Mouse (Mus musculus) neural tube, embryonic 13.5 days (tissue): ENCODE results near the gene Nme6. TPM values are rescaled to one million over a fixed set of nuclear protein-coding genes. Genes with fewer than 3 reads are reported as not detected.
A peak's percentile ranks its signal among the peaks of the same experiment; 100 is the strongest.
"Not testable (repeated sequence)": the region's sequence is repeated elsewhere in the genome, so short reads cannot be mapped to it uniquely, and the experiment has no call there.

Experiments used
- ATAC-seq: fragments of 200-750 bp; cut with Nextera tagmentation; 2 replicates; pipeline ENCODE4 v1.8.0; 2017; ENCODE audit warnings: low read depth, mild to moderate bottlenecking, moderate TSS enrichment, moderate library complexity
- H3K27ac ChIP-seq: fragments of 300-500 bp; sonication (generic); replicated peaks from 2 replicates; pipeline ENCODE4 v1.5.1; 2015; ENCODE audit warnings: moderate library complexity, mild to moderate bottlenecking, inconsistent platforms
- H3K27me3 ChIP-seq: fragments of 300-500 bp; sonication (generic); 2 replicates; pipeline ENCODE4 v1.6.1; 2015; ENCODE audit warnings: mild to moderate bottlenecking, inconsistent platforms
- H3K36me3 ChIP-seq: fragments of 300-500 bp; sonication (generic); 2 replicates; pipeline ENCODE4 v1.6.1; 2015; ENCODE audit warnings: mild to moderate bottlenecking, inconsistent platforms
- H3K4me1 ChIP-seq: fragments of 300-500 bp; sonication (generic); replicated peaks from 2 replicates; pipeline ENCODE4 v1.6.1; 2015; ENCODE audit warnings: inconsistent platforms
- H3K4me2 ChIP-seq: fragments of 300-500 bp; sonication (generic); 2 replicates; pipeline ENCODE4 v1.6.1; 2015; ENCODE audit warnings: inconsistent platforms, mild to moderate bottlenecking, moderate library complexity
- H3K4me3 ChIP-seq: fragments of 300-500 bp; sonication (generic); 2 replicates; pipeline ENCODE4 v1.5.1; 2015; ENCODE audit warnings: mild to moderate bottlenecking, inconsistent platforms
- H3K9ac ChIP-seq: fragments of 300-500 bp; sonication (generic); 2 replicates; pipeline ENCODE4 v1.6.1; 2015; ENCODE audit warnings: moderate library complexity, mild to moderate bottlenecking, inconsistent platforms
- H3K9me3 ChIP-seq: fragments of 300-500 bp; sonication (generic); 2 replicates; pipeline ENCODE4 v1.6.1; 2016; ENCODE audit warnings: inconsistent platforms
- WGBS: fragments of 180-500 bp; shearing (Covaris S2); methylation state at CpG from one replicate; pipeline ENCODE4 v1.1.7; 2015; 5-methylcytosine and 5-hydroxymethylcytosine counted together
- polyA plus RNA-seq: library from polyadenylated mRNA; unstranded; fragments of >200 nt; fragmentation: Nextera tagmentation; extraction: Ambion mirVana; gene quantifications from 2 replicates; pipeline ENCODE4 v1.2.1, GENCODE M21; 2015

Nme6 gene
- 56.0 and 58.9 TPM in 2 replicates for polyA plus RNA-seq

GRCm38 (mm10) chr9:109832391-109833087 is at the start of gene Nme6:
TSS of gene Nme6 (plus strand) at chr9:109832749.
- peaks cover 11% of the 10 kb centered on the region for H3K4me1 ChIP-seq
- peak within 1 kb of the TSS; percentile 67 for H3K4me3 ChIP-seq
- H3K4me2 ChIP-seq, result peak within 1 kb of the TSS; percentile 93
- H3K27me3 ChIP-seq, result no peaks in the 10 kb centered on the region
- peak within 1 kb of the TSS; percentile 79 for H3K9ac ChIP-seq
- peak; percentile 98 for ATAC-seq
- under 1% methylated on average over 32 of the region's 32 CpGs for WGBS
- H3K9me3 ChIP-seq, result no peaks in the 10 kb centered on the region
- peaks cover 25% of the 10 kb centered on the region for H3K36me3 ChIP-seq
- H3K27ac ChIP-seq, result peak within 1 kb of the TSS; percentile 85

DNA sequence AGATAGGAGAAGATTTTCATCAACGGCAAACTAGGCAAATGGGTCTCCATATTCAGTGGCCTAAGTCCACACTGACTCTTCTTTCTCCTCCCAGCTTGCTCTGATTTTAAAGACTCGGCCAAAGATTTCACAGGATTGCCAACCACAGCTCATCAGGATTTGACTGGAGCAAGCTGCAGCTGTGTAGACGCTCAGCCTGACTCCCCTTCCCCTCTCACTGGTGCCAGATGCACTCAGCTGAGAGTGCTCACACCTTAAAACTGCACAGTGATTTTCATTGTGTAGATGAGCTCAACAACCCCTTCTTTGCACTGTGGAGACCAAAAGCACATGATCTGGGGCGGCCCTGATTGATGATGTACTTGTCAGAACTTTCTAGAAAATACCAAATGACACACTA is 42.0 kb upstream of the Nme6 start, which contains the start of gene Fbxw27:
Gene Fbxw27 (minus strand): TSS at position 101 of the 400 bp plus-strand sequence.
- H3K27ac ChIP-seq, H3K4me3 ChIP-seq, H3K9me3 ChIP-seq, H3K9ac ChIP-seq, H3K36me3 ChIP-seq, H3K27me3 ChIP-seq, H3K4me2 ChIP-seq, ATAC-seq, H3K4me1 ChIP-seq: not testable (repeated sequence)
- WGBS, result 81% methylated on average over 4 of the region's 4 CpGs

- Histone ChIP-seq H3K4me3 (no peak overlapping the region), H3K4me1 (no peaks in the 10 kb centered on the region), H3K4me2 (no peak overlapping the region), H3K27ac (no peak overlapping the region), H3K27me3 (no peaks in the 10 kb centered on the region), H3K9ac (no peak overlapping the region), H3K9me3 (no peaks in the 10 kb centered on the region), H3K36me3 (no peaks in the 10 kb centered on the region)
- 82% methylated on average over 2 of the region's 2 CpGs for WGBS
- ATAC-seq, result no peak
Measured at GRCm38 (mm10) chr9:109795221-109795620, 37.3 kb upstream of the Nme6 start.

DNA sequence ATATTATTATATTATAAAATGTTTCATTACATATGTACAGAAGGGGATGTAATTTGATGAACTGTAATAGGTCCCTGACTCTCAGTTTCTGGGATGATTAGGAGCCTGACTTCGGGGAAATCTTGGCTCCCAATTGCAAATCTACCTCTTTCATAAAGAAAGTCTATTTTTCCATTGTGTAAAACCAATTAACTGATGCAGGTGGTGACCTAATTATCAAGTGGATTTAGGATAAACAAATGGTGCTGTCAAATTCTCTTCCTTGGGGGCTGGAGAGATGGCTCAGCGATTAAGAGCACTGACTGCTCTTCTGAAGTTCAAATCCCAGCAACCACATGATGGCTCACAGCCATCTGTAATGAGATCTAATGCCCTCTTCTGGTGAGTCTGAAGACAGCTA is 36.7 kb upstream of the Nme6 start:
- 68% methylated on average over 2 of the region's 2 CpGs for WGBS
- no peaks in the 10 kb centered on the region for H3K36me3 ChIP-seq
- no peak for ATAC-seq

DNA sequence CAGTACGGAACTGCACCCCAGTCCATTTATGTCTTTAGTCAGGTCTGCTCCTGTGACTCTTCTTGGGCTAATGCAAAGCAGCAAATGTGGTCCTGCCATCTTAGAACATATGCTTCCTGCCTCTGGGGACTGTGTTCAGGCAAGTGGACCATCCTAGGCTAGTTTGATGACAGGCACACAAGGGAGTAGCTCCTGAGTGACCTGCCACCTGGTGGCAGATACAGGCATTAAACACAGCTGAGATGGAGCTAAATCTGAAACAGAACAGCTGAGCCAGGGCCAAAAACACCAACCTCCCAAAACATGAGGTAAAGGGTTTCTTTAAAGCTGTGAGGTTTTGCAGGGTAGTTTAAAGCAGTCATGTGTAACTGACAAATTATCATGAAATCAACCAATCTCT is 34.5 kb upstream of the Nme6 start:
- Histone ChIP-seq H3K9ac (no peak overlapping the region), H3K4me1 (no peaks in the 10 kb centered on the region), H3K9me3 (no peaks in the 10 kb centered on the region), H3K27ac (no peak overlapping the region), H3K27me3 (no peaks in the 10 kb centered on the region), H3K4me2 (no peak overlapping the region), H3K4me3 (no peak overlapping the region), H3K36me3 (no peaks in the 10 kb centered on the region)
- ATAC-seq, result no peak
- 91% methylated on average over 1 of the region's 1 CpGs for WGBS

More for the DNA sequence above, 36.7 kb upstream of the Nme6 start:
- Histone ChIP-seq H3K27ac (no peak overlapping the region), H3K9ac (no peak overlapping the region), H3K4me3 (no peak overlapping the region), H3K27me3 (no peaks in the 10 kb centered on the region), H3K4me2 (no peak overlapping the region), H3K9me3 (no peaks in the 10 kb centered on the region), H3K4me1 (no peaks in the 10 kb centered on the region)

- not testable (repeated sequence) for H3K9ac ChIP-seq, H3K4me3 ChIP-seq, H3K36me3 ChIP-seq, H3K27me3 ChIP-seq, H3K9me3 ChIP-seq, H3K4me2 ChIP-seq, H3K4me1 ChIP-seq, ATAC-seq, H3K27ac ChIP-seq
- WGBS, result 85% methylated on average over 2 of the region's 2 CpGs
Measured at GRCm38 (mm10) chr9:109805596-109805995, 27.0 kb upstream of the Nme6 start.

DNA sequence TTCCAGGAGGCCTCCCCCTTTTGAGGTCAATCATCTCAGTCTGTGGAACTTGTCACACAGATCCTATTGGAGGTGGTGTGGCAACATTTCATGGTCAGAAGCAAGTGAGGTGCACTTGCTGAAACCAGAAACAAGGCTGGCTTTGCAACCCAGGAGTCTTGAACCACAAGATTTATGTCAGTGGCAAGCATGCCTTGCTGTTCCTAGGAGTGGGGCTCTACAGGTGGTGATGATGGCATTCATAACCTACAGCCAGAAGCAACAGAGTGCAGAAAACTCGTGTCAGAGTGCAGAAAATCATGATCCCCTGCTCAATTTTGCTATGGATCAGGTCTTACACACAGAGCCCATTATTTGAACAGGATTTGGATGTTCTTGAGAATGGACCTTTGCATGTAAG is 26.3 kb upstream of the Nme6 start:
- no peaks in the 10 kb centered on the region for H3K27me3 ChIP-seq
- no peaks in the 10 kb centered on the region for H3K36me3 ChIP-seq
- H3K4me1 ChIP-seq, result no peaks in the 10 kb centered on the region
- H3K27ac ChIP-seq, result no peak overlapping the region
- H3K9ac ChIP-seq, result no peak overlapping the region
- 44% methylated on average over 1 of the region's 1 CpGs for WGBS
- H3K4me2 ChIP-seq, result no peak overlapping the region
- H3K9me3 ChIP-seq, result no peaks in the 10 kb centered on the region
- ATAC-seq, result no peak
- H3K4me3 ChIP-seq, result no peak overlapping the region

DNA sequence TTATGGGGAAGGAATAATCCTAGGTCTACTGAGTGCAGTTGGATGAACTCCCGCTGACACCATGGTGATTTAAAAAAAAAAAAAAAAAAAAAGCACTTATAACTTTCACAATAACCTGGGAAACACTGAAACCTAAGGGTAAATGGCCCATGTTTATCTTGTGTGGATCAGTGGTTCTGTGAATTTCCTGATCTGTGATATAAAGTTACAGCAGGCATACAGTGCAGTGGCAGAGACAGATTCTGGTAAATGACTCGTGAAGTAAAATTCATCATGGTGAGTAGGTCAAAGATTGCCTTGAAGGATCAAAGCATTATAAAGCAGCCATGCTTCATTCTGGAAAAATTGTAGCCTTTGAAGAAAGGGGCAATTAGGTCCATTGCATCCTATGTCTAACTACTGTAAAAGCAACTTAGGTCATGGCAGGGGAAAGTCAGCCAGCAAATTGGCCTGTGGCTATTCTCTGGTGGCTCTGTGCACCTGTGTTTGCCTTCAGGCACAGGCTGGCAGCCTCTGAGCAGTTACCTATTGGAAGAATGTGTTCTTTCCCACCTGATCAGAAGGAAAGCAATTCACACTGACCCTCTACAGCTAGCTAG is 25.8 kb upstream of the Nme6 start:
- H3K4me1 ChIP-seq, result no peaks in the 10 kb centered on the region
- H3K4me3 ChIP-seq, result no peak overlapping the region
- 80% methylated on average over 2 of the region's 2 CpGs for WGBS
- no peaks in the 10 kb centered on the region for H3K9me3 ChIP-seq
- no peak overlapping the region for H3K4me2 ChIP-seq
- H3K27ac ChIP-seq, result no peak overlapping the region
- H3K36me3 ChIP-seq, result no peaks in the 10 kb centered on the region
- no peaks in the 10 kb centered on the region for H3K27me3 ChIP-seq
- no peak for ATAC-seq
- no peak overlapping the region for H3K9ac ChIP-seq

- Histone ChIP-seq H3K27ac (no peak overlapping the region), H3K27me3 (no peaks in the 10 kb centered on the region), H3K4me2 (no peak overlapping the region), H3K9me3 (no peaks in the 10 kb centered on the region), H3K4me1 (no peaks in the 10 kb centered on the region), H3K4me3 (no peak overlapping the region), H3K9ac (no peak overlapping the region), H3K36me3 (no peaks in the 10 kb centered on the region)
- 69% methylated on average over 3 of the region's 3 CpGs for WGBS
- ATAC-seq, result no peak
Measured at GRCm38 (mm10) chr9:109807898-109808297, 24.7 kb upstream of the Nme6 start.

DNA sequence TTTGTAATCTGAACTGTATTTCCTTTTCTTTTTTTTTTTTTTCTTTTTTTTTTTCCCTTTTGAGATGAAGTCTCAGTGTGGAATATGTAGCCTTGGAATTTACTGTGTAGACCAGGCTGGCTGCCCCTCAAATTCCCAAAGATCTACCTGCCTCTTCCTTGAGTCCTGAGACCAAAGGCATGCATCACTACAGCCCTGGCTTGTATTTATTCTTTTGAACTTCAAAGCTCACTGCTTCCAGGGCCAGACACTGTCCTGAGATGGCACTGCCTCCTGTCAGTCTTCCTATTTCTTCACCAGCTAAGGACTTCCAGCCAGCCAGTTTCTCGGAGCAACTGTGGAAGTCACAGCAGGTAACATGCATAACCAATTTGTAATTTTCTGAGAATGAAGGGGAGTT is 20.6 kb upstream of the Nme6 start, which contains the start of gene Spink8:
Gene Spink8 (plus strand): TSS at position 301 of the 400 bp plus-strand sequence.
- H3K4me2 ChIP-seq, result no peak within 1 kb of the TSS
- no peak within 1 kb of the TSS for H3K4me3 ChIP-seq
- H3K27me3 ChIP-seq, result no peaks in the 10 kb centered on the region
- H3K4me1 ChIP-seq, result peaks cover 10% of the 10 kb centered on the region; the same call in 1 of the 2 replicates
- no peak within 1 kb of the TSS for H3K9ac ChIP-seq
- no peak for ATAC-seq
- no peaks in the 10 kb centered on the region for H3K9me3 ChIP-seq
- no peak within 1 kb of the TSS for H3K27ac ChIP-seq
- H3K36me3 ChIP-seq, result no peaks in the 10 kb centered on the region
- WGBS, result 49% methylated on average over 1 of the region's 1 CpGs

GRCm38 (mm10) chr9:109813424-109813823 is 19.1 kb upstream of the Nme6 start:
- H3K36me3 ChIP-seq, result no peaks in the 10 kb centered on the region
- WGBS, result 25% methylated on average over 7 of the region's 7 CpGs
- peak overlapping the region; percentile 31; the same call in 1 of the 2 replicates for H3K9ac ChIP-seq
- no peaks in the 10 kb centered on the region for H3K9me3 ChIP-seq
- no peaks in the 10 kb centered on the region for H3K27me3 ChIP-seq
- peaks cover 10% of the 10 kb centered on the region; the same call in 1 of the 2 replicates for H3K4me1 ChIP-seq
- ATAC-seq, result peak; percentile 43; the same call in 1 of the 2 replicates
- no peak overlapping the region for H3K4me2 ChIP-seq
- no peak overlapping the region for H3K4me3 ChIP-seq
- H3K27ac ChIP-seq, result no peak overlapping the region

GRCm38 (mm10) chr9:109816341-109816740 is 16.2 kb upstream of the Nme6 start:
- H3K27ac ChIP-seq, result no peak overlapping the region
- ATAC-seq, result no peak

More at GRCm38 (mm10) chr9:109816341-109816740, 16.2 kb upstream of the Nme6 start:
- Histone ChIP-seq H3K4me2 (no peak overlapping the region), H3K9me3 (no peaks in the 10 kb centered on the region), H3K27me3 (no peaks in the 10 kb centered on the region), H3K9ac (no peak overlapping the region), H3K36me3 (no peaks in the 10 kb centered on the region), H3K4me1 (peaks cover 10% of the 10 kb centered on the region; the same call in 1 of the 2 replicates), H3K4me3 (no peak overlapping the region)
- 74% methylated on average over 6 of the region's 6 CpGs for WGBS
